Mouse (Mus musculus) adrenal gland, adult 18-20 months (tissue): ENCODE measurements at regions not wholly inside any gene's neighbourhood (a gene's known extent, or its start where the extent isn't known, plus 50 kb on each side); places are given as distances from the start of the nearest gene placed in this dataset.

Source experiments
- DNase-seq, 2 experiments: peaks; one replicate each; pipeline ENCODE4 v3.0.0; 2021 to 2022; ENCODE audit warnings: low spot score in 2 of 2

DNA sequence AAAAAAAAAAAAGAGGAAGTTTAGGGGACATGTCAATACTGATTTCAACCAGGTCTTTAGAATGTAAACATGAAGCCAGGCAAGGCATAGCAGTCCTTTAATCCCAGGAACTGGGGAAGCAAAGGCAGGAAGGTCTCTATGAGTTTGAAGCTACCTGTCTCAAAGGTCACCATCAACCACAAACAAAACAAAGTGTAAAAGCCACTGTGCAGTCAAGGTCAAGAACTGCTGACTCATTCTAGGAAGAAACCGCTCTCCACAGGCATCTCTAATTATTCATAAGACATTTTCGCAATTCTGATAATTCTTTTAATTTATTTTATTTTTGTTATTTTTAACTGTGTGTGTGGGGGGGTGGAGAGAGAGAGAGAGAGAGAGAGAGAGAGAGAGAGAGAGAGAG lies 364.0 kb downstream of the Cntnap4 start:
- no peak for DNase-seq

DNA sequence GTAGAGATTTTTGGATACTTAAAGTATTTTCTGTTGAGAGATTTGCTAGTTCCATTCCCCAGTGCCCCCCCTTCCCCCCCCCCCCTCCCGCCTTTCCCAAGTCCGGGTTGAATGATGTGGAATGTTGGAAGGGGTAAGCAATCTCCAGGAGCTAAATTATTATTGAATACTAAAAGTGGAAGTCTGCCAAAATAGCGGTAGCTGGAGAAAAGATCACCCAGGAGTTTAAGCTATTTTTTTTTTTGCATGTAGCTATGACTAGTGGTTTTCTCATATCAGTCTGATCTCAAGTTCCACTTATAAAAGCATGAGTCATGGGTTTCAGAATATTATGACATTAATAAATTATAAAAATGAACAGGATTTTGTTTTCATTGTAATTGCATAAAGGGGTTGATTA lies 365.6 kb downstream of the Cntnap4 start:
- no peak for DNase-seq

DNA sequence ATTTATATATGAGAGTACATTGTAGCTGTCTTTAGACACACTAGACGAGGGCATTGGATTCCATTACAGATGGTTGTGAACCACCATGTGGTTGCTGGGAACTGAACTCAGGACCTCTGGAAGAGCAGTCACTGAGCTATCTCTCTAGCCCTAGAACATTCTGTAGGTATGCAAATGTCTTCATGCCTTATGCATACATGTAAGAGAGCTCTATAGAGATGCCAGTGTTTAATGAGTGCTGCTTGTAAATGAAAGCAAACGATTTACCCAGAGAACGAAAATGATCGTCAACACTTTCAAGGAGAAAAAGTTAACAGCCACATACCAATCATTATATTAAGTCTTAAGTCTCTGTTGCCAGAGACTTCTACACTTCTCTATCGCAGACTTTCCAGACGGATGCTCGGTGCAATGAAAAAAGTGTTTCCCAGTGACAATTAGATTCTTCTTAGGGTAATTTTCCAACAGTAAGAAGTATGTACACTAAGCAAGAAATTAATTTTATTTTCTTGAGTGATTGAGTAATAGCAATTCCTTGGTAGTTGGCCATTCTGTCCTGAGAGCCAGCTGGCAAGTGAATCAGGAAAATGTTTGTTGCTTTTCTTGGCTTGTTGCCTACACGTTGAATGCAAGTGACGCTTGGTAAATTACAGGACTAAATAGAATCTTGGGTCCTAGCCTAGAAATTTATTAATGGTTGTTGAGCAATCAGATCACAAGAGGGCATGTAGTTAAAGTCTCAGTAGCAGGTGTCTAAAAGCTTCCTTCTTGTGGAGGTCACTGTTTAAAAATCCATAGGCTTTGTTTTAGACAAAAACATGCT lies 366.3 kb downstream of the Cntnap4 start:
- peak in 1 of 2 experiments; percentile 21 for DNase-seq

DNA sequence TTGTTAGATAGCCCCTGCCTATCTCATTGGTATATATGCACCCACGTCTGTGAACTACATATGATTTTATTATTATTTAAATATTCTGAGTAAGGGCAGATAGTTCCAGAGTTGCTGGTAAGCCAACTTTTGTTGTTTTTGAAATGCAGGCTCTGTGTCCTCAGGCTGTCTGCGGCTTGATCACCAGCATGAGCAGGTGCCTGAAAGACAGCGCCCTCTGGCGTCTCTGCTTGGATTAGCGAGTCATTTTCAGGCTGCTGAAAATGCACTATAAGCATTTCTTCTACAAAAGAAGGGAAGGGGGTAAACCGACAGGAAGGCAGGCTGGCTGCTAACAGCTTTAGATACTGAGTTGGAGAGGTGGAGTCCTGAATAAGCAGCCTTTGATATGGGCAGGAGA lies 402.6 kb downstream of the Cntnap4 start:
- DNase-seq = peak; percentile 63 to 67

DNA sequence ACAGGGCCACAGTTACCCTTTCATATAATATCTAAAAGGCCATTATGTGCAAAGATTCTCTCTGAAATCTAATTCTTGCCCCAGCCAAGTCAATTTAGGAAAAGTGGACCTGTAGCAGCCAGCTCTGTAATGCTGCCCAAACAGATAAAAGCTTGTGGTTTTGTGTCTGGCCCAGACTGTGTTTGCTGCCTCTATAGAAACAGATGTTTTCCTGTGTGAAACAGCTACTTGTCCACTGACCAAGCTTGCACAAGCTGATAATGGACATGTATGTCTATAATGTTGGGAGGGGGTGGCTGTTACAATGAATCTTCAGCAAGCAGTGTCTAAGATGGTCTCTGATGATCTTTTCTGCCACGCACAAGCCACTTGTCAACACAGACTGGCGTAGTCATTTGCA lies 405.9 kb downstream of the Cntnap4 start:
- no peak for DNase-seq

DNA sequence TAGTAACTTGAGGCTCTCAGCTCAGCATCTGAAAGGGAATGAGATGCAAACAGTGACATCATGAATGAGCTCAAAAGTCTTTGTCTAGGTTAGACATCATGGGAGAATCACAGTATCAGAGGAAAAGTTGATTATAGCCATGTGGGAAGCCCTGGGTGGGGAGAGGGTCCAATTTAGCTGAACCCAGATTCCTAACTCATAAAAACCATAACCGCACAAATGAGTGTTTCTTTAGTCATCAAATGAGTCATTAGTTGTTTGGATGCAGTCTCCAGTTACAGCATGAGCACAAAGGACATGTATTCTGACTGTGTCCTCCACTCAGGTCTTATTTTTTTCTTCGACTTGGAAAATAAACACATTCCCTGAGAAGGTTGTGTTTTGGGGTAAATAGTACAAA lies 406.5 kb downstream of the Cntnap4 start:
- no peak for DNase-seq

DNA sequence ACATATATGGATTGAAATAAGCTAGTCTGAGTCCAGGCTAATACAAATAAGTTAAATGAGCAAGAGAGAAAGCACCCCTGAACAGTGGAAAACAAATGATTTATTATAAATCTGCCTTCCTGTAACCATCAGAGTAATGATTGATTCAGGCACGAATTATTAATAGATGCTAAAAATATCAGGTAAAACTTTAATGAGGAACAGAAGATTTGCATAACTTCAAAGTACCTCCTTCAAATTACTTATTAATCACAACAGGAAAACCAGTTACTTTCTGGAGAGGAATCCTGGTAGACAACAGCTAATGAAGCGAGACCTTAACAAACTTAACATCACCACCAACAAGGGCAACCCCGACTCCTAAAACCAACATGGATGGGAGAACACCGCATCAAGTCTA lies 423.9 kb downstream of the Cntnap4 start:
- DNase-seq = no peak

DNA sequence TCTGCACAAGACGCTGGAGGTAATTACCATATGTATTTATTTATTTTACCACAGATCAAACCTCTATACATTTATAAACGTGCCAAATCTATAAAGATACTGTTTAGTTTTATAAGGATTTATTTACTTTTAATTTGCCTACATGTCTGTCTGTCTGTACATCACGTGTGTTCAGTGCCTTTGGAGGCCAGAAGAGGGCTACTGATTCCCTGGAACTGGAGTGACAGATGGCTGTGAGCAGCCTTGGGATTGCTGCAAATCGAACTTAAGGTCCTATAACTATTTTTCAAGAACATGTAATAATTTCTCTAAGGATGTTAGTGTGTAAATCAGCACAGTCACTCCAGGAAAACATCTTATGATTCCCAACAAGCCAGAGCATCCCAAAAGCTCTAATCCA lies 437.5 kb downstream of the Cntnap4 start:
- DNase-seq = no peak

DNA sequence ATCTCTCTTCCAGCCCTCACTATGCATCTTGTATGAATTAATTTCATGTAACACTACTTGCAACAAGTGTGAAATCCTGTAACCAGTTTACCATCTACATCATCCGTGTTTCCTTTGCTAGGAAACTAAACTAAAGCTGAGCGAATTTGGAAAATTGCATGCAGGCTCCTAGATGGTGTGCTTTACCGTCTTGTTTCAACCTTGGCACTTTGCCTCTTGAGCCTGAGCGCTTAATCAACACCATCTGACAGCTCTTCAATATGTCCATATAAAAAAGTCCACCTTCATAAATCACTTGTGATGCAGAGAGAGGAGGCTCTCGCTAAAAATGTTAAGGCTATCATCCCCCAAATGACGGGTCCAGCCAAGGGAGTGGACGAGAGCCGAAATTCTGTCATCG lies 459.0 kb downstream of the Cntnap4 start:
- DNase-seq = no peak

DNA sequence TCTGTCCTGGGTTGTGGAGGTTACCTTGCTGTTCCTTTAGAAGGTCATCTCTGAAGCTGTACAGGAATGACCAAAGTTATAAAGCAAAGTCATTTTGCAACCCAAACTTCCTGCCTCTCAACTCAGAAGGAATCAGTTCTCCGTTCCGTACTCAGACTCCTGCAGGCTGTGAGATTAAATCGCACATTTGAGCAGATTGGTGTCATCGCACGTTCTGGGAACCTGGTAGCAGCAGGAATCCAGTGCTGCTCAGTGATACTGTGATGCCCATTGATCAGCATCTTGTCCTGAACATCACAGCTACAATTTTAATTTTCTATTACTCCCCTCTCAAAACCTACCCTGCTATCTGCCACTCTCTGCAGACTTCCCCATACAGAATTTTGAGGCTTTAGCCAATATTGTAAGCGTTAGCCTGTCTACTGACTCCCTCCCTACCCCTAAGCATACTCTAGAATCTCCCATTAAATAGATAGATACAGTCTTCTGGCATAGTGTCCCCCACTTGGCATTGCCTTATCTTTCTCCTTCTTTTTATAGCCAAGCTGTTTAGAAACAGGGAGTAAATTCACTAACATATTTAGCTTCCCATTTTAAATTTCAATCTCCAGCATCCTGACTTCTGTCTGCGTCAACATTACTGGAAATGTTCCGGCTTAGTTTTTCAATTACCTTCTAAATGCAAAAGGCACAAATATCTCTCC lies 482.1 kb downstream of the Cntnap4 start:
- no peak for DNase-seq

DNA sequence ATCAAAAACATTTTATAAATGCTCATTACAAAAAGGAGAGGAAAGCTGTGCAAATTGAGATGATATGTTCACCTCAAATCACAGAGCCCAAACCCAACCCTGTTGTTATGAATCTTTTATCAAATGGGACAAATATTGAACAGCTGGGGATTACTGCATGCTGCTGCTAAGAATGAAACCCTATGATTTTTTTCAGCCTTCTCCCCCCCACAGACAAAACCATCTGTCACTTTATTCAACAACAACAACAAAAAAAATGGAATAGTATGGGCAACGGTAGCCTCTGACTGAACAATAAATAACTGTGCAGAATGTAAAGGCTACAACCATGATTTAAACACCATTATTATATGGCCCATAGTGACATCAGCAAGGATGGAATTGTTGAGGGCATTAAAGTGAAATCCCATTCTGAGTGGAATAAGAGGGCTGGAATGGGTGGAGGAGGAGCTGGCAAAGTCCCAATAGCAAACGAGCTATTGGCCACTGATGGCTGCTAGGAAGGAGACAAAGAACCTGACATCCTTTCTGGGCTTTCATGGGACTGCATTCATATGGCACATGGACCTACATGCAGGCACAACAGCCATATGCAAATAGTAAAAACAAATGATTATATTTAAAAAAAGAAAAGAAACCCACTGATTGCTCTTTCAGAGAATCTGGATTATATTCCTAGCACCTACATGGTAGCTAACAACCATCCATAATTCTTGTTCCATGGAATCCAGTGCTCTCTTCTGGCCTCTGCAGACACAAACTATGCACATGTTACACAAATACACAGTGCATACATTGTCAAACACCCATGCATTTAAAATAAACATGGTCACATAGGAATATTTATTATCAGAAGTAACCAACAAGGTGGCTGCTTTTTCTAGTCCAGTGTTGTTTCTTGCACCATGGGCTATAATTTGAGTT lies 495.7 kb downstream of the Cntnap4 start:
- no peak for DNase-seq

DNA sequence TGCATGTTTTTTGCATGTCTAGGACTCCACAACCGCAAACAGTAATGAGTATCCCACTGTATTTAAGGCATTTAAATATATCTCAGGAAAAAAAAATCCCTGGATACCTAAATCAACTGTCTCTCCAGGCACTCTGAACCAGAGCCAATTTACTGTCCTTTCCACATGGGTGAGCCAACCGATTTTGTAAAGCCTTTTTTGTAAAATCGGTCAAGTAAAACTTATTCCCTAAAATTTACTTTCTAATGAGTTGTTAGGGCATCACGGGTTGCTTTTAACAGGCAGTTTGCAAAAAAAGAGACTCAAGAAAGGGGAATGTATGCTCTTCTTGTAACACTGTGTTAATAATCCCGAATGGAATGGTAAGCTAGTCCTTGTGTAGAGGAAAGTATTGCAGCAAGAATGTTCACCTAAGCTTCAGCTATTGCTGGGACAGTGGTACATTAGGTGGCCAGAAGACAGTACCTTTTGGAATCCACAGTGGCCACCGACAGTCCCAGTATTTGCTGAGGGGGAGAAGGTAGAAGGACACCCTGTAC lies 496.4 kb downstream of the Cntnap4 start:
- no peak for DNase-seq

DNA sequence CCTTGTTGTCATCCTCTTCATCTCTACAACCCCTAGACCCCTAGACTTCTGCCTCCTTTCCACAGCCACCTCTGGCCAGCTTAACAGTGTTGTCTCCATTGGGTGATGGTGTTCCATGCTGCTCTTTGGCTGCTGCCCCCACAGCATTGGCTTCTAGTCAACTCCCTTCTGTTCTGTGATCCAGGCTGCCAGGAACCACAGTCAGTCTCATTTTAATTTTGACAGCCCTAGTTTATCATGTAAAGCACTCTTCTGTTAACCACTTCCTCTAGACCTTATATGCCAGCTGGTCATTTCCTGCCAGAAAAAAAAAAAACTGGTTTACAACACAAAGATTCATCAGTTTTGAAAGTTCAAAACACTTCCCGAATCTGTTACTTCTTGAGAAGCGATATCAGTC lies 514.1 kb downstream of the Cntnap4 start:
- no peak for DNase-seq

DNA sequence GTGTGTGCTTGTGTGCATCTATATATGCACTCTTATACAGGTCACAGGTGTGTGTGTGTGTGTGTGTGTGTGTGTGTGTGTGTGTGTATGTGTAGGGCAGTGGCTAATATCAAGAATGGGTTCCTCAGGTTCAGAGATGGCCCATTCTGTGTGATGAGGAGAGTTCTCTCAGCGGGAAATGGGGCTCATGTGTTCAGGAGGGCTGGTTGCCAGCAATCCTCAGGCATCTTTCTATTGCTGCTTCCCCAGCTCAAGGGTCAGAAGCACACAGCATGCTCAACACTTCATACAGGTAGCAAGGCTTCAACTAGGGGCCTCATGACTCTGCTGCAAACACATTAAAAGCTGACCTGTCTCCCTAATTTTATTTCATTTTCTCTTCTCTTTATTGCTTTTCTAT lies 517.7 kb downstream of the Cntnap4 start:
- no peak for DNase-seq

DNA sequence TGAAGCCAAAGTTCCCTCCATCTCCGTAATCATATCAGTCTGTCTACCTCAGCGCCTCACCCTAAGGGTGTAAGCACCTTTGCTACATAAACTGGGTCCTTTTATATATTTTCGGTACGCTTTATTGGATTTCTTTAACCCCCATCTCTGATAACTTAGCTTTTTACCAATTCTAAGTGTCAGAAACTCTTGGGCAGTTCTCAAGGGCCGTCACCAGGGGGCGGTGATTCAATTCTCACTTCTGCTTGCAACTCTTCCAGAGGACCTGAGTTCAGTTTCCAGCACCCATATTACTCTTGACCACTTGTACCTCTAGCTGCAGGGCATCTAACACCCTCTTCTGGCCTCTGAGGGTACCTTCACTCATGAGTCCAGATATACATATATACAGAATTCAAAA lies 523.7 kb upstream of the Mon1b start:
- DNase-seq = peak in 1 of 2 experiments; percentile 21

DNA sequence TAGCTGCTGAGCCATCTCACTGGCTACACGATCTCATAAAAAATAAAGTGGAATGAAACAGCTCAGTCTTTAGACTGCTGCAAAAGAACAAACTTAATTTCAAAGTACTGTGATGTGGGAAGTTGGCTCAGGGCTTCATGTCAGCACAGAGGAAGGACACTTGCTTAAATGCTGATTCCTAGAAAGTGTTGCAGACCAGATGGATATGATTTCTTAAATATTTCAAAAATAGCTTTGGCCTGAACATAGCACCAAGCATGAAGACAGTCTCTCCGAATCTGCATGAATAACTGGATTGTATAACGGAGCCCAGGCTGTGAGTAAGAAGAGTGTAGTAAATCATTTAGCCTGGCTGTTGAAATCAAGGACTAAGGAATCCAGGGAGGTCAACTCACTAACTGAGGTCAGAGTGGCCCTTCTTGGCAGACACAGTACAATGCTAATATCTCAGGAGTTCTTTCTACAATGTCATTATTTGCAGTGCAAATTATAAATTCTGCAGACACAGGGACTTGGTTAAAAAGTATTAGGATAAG lies 521.2 kb upstream of the Mon1b start:
- no peak for DNase-seq

DNA sequence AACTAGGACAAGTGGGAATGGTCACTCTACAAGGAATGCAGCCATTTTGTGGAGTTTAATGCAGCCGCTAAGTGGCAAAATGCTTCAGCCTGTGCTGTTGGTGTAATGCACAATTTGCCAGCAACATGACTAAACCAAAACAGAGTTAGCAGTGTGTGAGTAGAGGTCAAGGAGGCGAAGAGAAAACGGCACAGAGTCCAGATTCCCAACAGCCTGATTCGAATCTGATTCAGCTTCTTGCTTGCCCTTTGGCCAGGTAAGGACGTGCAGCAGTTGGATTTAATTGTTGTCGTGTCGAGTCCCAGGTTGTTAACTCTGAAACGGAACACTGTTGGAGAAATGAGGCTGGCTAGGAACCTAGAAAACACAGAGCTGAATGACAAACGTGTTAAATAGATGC lies 518.1 kb upstream of the Mon1b start:
- no peak for DNase-seq

DNA sequence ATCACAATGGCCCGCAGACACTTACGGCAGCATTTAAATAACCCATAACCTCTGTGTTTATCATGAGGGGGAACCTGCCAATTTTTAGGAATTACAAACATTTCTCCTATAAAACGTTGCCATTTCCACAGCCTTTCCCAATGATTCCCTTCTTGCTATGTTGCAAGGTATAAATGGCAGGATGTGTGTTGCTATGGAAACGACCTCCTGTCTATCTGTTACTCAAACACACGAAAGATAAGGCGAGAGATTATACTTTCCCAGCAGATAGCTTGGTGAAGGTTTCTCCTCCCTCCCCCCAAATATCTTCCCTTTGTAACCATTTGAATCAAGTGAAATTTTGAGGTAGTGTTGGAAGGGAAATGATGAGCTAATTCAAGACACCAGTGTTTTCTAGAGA lies 509.8 kb upstream of the Mon1b start:
- DNase-seq = no peak

DNA sequence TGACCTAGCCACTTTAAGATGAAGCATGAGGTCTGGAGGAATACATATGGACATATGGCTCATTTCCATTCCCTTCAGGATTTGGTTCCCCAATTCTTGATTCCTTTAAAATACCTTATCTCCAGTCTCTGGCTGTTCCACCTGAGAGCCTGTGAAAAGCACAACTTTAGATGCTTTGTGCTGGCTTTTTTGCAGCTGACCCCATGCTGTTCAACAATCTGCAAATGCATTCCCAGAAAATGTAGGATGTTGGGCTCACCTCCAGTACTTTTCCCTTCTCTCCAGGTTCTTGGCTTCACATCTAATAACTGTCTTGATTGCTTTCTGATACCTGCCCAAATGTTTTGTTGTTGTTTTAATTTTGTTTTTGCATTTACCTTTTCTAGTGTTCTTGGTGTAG lies 498.0 kb upstream of the Mon1b start:
- no peak for DNase-seq

DNA sequence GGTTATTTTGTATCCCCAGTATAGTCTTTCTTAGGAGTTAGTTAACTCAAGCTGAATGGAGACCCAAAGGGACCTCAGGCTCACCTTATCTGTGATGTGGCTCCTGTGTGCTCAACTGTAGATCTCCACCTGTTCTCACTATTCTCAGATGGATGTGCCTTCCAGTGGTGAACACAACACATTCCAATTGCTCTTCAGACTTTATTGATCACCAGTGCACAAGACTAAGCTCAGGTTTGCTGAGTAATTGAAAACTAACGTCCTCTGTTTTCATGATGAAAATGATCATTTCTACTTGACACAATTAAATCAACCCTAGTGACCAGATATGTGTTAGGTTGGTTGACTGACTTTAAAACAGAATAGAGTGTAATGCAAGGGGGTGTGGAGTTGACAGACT lies 495.4 kb upstream of the Mon1b start:
- no peak for DNase-seq

DNA sequence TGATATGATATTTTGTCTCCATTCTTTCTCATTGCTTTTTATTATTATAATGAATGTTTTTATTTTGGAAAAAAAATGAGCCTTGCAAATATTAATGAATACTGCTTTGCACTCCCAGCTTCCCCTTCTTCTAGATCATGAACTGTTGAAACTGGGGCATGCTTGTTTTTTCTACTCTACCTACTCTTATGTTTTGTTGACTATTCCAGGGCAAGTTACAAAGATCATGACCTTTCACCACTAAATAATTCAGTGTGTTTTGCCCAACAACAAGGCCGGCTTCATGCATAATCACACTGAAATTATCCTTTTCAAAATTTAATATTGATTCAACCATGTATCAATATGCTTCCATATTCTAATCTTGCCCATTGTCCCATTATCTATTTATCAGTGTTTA lies 494.3 kb upstream of the Mon1b start:
- DNase-seq = no peak
